Mouse (Mus musculus): ENCODE measurements at regions not wholly inside any gene's neighbourhood (a gene's known extent, or its start where the extent isn't known, plus 50 kb on each side); places are given as distances from the start of the nearest gene placed in this dataset.
"Not testable (repeated sequence)": the region's sequence is repeated elsewhere in the genome, so short reads cannot be mapped to it uniquely, and the experiment has no call there.

GRCm38 (mm10) chr14:114485781-114486180 is 606.2 kb upstream of the Gpc5 start:
- DNase-seq (ENCODE audit: low read depth, low spot score) = no peak

DNA sequence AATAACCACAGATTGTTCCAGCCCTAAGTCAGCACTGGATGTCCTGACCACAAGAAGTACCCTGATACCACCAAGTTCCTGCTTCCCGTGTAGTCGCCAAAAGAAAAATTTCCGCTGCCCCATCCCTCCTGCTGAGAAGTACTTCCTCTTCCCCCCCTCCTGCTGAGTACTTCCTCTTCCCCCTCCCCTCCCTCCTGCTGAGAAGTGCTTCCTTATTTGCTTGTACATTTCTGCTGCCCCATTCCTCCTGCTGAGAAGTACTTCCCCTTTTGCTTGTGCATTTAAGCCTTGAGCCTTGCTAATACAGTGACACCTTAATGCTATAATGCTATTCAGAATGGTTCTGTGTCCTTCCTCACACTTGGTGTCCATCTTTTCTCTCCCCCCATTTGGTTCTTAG is 598.6 kb upstream of the Gpc5 start:
- not testable (repeated sequence) for DNase-seq (ENCODE audit: low read depth, low spot score)

GRCm38 (mm10) chr14:114504976-114505375 is 587.0 kb upstream of the Gpc5 start:
- no peak for DNase-seq (ENCODE audit: low read depth, low spot score)

DNA sequence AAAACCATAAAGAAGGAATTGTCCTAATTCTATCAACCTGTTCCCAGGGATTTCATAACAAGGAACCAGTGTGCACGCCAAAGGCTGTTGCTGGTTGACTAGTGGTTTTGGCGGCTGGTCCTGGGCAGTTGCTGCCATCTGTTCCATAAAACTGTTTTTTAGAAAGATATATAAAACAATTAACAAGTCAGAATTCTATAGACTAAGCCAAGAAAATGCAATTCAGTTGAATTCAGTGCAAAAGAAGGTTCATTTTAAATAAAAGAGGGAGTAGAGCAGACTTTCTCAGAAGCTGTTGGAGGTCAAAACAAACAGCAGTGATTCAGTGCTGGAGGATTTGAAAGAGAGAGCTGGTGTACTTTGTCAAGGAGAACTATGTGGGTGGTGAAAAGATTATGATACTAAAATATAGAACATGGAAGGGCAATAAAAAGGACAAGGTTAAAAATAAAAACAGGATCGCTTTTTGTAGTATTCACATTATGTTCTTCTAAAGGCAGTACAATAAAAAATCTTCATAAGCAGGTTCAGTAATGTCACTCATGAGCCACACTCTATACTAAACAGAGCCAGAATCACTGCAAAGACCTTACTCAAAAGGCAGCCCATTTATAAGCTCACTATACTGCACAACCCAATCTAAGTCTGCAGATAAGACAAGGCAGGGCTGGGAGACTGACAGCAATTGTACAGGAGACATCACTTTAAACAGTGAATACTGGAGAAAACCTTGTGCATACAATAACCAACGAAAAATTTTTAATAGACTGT is 543.9 kb upstream of the Gpc5 start:
- DNase-seq (ENCODE audit: low read depth, low spot score) = no peak

GRCm38 (mm10) chr14:114549101-114549500 is 542.9 kb upstream of the Gpc5 start:
- no peak for DNase-seq (ENCODE audit: low read depth, low spot score)

DNA sequence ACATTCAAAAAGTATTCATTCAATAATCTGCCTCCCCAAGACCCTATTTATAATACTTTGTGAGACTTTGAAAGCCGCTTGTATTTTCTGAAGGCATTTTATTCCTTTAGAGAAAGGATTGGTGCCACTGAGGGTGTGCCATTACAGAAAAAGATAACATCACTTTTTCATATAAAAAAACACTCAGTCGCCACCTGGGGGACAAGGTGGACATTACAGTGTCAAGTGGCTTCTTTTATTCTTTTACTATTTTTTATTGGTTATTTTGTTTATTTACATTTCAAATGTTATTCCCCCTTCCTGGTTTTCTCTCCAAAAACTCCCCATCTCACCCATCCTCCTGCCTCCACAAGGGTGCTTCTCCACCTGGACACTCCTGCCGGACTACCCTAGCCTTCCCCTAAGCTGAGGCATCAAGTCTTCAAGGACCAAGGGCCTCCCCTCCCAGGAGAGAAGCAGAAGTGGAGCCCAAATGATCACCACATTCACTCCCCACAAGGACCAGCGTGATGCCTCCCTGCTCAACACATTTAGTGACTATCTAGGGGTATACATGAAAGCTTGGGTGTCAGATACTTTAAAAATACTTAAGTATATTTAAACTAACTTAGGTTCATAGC is 525.5 kb upstream of the Gpc5 start:
- DNase-seq (ENCODE audit: low read depth, low spot score) = no peak

DNA sequence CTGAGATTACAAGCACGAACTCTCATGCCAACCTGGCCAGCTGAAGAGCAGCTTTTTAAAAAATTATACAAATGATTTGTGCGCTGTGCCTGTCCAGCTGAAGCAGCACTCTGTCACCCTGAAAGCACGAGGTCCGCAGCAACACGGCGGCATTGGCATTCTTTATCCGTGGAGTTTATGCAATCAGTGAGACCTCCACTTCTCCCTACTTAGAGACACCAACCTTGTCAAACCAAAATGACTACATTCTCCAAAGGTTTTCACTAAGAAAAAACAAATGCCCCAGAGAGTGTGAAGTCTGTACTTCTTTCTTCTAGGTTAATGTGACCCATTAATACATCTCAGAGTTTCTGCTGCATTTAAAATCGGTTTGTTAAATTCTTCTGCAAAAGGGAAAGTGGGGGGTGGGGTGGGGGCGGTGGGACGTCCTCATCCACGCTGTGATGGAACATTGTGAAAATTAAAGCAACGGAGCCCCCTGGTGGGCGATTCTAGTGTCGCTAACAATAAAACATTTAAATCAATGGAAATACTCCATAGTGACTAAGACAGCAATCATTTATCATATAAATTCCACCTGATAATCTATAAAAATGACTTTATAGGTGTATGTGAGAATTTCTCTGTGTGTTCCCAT is 524.2 kb upstream of the Gpc5 start:
- peak; percentile 64 for DNase-seq (ENCODE audit: low read depth, low spot score)

DNA sequence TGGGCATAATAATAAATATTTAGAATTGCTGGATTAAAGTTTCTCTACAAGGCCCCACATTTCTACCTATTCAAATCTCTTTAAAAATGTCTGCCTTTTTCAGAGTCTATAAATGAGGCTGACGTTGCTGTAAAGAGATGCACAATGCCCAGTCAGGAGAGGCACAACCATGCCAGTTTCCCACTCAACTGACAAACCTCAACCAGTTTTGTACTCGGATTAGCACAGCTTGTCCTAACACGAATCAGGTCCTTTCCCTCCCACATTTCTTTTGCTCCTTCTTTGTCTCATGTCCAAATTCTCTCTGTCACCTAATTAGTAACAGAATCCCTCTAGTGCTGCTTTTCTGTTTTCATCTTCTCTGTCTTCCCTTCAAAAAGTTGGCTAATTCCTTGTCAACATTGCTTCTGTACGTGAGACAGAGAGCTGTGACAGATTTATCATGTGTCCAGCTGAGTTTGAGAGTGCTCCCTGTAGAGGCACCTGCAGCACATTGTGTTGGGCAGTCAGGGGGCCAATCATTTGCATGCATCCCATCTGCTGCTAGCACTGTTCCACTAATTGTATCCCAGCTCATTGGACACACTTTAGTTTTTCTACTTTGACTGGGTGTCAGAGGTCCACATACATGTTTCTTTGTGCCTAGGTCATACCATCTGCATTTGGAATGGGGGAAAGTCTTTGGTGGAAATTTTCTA is 504.5 kb upstream of the Gpc5 start:
- no peak for DNase-seq (ENCODE audit: low read depth, low spot score)

- DNase-seq (ENCODE audit: low read depth, low spot score) = no peak
Observed at GRCm38 (mm10) chr14:114609296-114609695, 482.7 kb upstream of the Gpc5 start.

- no peak for DNase-seq (ENCODE audit: low read depth, low spot score)
Observed at GRCm38 (mm10) chr14:114612400-114612799, 479.6 kb upstream of the Gpc5 start.

GRCm38 (mm10) chr14:114656636-114657035 is 435.4 kb upstream of the Gpc5 start:
- no peak for DNase-seq (ENCODE audit: low read depth, low spot score)

GRCm38 (mm10) chr14:114662028-114662427 is 430.0 kb upstream of the Gpc5 start:
- DNase-seq (ENCODE audit: low read depth, low spot score) = no peak

- DNase-seq (ENCODE audit: low read depth, low spot score) = no peak
Observed at GRCm38 (mm10) chr14:114685133-114685532, 406.9 kb upstream of the Gpc5 start.

DNA sequence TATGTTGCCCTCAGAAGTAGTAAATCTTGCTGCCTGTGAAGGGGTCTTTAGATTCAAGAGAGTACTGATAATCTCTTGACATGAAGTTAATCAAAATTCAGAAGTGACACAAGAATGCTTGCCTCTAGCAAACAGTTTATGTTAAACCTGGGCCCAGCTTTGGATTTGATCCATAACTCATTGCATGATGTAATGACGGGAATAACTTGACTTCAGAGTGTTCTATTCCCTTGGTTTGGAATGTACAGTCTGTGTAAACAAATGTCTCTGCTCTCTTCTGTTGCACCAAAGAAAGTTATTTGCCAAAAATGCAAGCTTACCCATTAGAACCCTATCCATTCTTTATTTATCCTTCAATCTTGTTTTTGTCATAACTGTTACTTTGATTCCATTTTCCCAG is 397.1 kb upstream of the Gpc5 start:
- DNase-seq (ENCODE audit: low read depth, low spot score) = no peak

- DNase-seq (ENCODE audit: low read depth, low spot score) = no peak
Observed at GRCm38 (mm10) chr14:114697543-114697942, 394.5 kb upstream of the Gpc5 start.

- no peak for DNase-seq (ENCODE audit: low read depth, low spot score)
Observed at GRCm38 (mm10) chr14:114723080-114723479, 368.9 kb upstream of the Gpc5 start.

GRCm38 (mm10) chr14:114767323-114767722 is 324.7 kb upstream of the Gpc5 start:
- DNase-seq (ENCODE audit: low read depth, low spot score) = no peak

DNA sequence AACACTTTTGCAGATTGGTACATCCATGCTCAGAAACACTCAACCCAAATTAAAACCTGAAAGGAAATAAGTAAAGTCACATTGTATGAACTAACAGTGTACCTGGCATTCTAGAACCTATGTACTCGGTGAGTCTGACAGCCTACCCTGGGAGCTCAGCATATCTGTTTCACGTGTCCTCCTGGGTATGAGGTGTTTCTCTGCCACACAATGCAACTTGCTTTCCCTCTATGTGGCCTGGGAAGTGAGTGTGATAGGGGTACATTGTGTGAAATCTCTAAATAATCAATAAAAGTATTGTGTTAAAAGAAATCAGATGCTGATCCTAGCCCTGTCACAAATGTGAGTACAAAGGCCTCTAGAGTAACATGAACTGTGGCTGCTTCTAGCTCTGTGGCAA is 315.3 kb upstream of the Gpc5 start:
- DNase-seq (ENCODE audit: low read depth, low spot score) = no peak

DNA sequence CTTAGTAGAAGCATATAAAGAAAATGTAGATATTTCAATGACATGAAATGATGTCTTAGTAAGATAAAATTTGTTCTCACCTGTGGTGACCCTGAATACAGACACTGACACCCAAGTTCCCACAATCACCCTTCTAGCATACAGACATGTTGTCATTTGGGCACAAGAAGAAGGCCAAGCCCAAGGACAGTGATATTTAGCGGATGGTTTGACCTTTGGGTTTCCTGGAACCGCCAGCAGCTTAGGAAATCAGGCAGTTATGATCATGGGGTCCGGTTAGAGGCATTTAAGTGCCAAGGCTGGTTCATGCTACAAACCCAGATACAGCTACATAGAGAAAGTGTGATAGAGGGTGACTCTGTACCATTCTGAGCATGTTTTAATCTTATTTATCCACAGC is 310.2 kb upstream of the Gpc5 start:
- DNase-seq (ENCODE audit: low read depth, low spot score) = no peak

DNA sequence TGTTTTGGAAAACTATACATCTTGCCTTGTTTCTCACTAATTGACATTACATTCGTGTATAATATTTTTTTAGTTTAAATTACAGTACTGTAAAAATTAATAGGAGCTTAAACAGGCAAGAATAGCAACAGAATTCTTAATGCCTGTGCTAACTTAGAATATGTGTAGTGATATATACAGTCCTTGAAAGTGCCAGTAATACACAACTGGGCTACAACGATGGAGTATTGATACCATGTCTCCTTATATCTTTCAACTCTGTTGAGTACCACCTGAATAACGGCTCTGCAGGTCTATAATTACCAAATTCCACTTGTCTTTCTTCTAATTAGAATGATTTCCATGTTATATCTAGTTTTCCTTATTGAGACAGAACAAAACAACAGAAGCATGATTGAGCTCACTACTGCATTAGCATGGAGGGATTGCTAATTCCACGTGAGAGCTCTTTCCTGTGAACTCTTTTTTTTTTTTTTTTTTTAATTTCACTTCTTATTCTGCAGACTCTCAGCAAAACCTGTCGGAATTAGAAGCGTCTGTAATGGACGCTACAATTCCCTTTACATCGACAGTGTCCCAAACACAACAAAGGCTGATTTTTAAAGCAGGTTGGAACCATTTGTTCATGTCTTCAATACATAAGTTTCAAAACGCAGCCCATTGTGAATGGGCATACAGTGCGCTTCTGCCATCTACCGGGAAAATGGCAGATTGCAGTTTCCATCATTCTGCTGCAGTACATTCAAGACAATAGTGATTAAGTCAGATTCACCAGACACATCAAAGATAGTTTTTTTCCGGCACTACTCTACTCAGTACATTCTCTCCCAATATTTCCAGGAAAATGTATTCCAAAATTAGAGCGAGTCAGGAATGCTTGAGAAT is 300.8 kb upstream of the Gpc5 start:
- peak; percentile 81 for DNase-seq (ENCODE audit: low read depth, low spot score)

GRCm38 (mm10) chr14:114791831-114792224 is 300.2 kb upstream of the Gpc5 start:
- DNase-seq (ENCODE audit: low read depth, low spot score) = no peak
